Mouse (Mus musculus) urinary bladder, postnatal 4 days (tissue): ENCODE data around the gene Mis12.

ENCODE experiments used
- DNase-seq, 2 experiments: peaks; one replicate each; pipeline ENCODE4 v3.0.0; 2021 to 2022; ENCODE audit warnings: low spot score in 2 of 2

The Mis12 gene

DNA sequence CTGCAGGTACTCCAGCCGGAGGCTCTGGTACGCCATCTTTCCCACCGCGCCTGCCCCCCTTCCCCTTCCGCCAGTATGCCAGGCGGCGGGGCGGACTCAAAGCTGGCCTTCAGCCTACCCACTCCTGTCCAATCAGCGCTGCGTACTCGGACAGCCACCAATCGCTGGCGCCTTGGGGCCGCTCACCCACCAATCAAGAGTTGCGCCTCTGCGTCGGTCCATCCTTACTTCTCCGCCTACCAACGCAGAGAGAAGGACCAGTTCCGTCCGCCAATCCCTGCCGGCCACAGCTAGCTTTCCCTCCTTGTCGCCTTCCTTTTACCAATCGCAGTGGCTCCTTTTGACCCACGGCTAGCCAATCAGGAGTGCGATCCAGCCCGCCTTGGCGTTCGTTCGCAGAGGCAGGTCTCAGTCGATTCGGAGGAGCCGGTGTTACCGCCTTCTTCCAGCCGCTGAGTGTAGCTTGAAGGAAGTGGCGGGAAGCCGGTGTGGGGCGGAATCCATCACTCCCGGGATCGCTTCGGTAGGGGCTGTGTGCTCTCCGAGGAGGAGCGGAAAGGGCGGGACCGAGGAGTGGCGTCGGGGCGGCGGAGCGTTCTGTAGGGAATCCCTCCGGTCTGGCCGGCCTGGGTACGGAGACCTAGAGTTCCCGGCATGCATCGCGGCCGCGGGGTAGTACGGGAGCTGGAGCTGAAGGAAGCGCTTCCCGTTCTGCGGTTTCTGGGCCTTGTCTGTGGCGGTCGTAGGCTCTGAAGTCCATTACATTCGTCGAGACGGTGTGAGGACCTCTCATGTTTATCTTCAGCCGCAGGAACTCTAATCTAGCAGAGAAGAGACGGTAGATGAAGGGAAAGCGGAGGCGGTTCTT, at the start of gene Mis12, which contains the start of gene Derl2:
Gene Mis12 (plus strand): TSS at position 411 of the 868 bp plus-strand sequence.
Gene Derl2 (minus strand): TSS at position 641 of the 868 bp plus-strand sequence.
- peak; percentile 97 to 99 for DNase-seq

DNA sequence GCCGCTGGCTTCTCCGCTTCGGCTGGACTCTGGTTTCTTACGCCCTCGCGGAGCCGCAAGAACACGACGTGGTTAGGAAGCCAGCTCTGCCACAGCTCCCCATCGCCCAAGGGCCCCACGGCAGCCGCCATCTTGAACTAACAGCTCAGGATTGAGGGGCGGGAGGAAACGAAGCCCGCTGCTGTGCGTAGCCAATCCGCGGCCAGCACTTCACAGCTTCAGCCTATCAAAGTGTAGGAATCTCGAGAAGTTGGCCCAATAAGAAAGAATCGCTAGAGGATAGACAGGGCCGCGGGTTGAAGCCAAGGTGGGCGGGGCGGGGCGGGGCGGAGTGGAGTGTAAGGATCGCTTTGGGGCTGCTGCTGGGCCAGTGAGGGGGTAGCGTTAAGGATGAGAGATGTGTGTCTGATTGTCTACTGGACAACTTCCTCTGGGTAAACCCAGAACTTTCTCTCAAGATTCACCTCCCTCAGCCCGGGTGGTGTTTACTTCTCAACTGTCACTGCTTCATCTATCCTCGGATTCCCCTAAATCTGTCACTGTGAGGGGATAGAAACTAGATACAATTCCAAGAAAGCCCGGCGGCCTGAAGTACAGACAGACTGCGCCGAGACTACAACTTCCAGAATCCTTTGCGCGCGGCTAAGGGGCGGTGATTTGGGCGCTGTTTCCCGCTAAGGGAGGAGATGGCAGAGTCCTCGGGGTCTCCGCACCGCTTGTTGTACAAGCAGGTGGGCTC, 49.4 kb upstream of the Mis12 start, which contains the start of the genes Nup88 and Rpain:
Gene Nup88 (minus strand): TSS at position 153 of the 739 bp plus-strand sequence.
Gene Rpain (plus strand): TSS at position 393 of the 739 bp plus-strand sequence.
- peak; percentile 88 to 89 for DNase-seq

DNA sequence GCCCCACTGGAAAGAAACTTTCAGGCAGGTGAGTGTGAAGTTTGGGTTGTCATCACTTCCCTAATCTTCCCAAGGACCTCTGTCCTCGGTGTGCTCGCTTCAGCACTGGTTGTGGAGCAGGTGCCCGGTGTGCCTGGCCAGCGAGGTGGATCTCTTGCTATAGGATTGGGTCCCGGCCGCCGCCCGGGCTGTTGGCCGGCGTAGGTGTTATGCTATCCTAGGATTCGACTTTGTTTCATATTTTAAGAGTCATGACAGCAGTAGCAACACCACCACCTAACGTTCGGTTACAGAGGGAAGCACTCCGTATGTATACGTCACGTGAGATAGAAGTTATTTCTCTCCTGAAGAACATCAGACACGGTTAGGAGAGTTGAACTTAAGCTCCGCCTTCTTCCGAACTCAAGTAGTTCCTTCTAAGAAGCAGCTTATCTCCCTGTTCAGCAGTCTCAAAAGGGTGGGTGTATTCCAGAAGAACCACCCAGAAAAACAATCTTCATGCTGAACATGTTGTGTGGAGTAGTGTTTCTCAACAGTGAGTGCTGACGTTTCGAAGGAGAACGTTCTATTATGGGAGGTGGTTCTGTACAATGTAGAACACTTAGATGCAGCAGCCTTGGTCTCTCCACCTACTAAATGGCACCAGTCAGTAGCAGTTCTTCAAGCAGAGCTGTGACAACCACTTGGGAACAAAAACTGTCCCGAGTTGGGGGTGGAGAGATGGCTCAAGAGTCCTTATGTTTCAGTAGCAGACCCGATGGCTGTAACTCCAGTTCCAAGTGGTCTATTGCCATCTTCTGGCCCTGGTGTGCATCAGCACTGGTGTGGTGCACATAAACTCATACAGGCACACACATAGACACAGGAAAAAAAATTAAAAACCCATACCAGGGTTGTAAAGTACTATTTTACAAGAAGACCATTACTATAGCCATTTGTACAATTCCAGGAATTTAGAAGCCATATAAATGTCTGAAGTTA, 48.6 kb upstream of the Mis12 start:
- DNase-seq, result no peak

DNA sequence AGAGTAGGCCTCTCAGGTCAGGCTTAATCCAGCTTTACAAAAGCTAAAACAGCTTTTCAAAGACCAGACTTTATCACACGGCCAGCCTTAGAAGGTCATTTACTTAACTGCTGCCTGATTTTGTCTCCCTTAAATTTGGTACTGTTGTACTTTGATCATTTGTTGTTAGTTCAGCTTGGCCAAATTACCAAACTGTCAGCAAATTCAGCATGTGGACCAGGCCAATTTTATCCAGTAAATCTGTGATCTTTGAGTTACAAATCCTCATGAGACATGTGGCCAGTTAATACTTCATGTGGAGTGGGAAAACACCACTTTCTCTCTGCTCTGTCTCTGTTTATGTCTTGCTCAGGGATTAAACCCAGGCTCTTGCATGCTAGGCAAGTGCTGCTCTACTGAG, 46.8 kb upstream of the Mis12 start:
- DNase-seq, result no peak

DNA sequence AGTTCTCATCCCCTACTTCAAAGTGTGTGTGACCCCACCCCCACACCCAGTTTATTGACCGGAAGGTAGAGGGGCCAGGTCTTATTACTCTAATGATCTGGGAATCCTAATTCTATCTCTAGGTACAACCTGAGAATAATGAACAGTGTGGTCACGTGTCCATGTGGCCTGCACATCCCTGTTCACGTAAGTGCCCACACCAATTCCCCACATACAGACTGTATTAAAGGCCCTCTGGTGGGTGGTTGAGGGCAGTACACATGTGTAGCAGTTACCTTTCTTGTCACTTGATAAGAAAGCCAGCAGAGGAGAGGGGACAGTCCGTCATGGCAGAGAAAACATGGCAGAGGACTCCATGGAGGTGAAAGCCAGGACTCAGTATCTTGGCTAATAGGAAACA, 45.5 kb upstream of the Mis12 start:
- no peak for DNase-seq

DNA sequence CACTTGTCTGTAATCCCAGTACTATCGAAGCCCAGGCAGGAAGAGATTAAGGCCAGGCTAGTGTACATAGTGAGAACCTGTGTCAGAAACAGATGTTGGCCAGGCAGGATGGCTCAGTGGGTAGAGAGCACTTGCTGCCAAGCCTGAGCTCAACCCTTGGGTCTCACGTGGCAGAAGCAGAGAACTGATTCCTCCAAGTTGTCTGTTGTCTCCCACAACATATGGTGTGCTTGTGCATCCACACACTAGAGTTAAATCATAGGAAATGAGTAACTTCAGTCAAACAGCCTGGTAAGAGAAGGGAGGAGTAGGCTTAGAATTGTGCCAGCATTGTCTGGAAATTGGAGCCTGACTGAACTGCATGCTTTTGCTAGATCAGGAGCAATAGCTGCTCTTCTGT, 44.2 kb upstream of the Mis12 start:
- DNase-seq, result no peak

DNA sequence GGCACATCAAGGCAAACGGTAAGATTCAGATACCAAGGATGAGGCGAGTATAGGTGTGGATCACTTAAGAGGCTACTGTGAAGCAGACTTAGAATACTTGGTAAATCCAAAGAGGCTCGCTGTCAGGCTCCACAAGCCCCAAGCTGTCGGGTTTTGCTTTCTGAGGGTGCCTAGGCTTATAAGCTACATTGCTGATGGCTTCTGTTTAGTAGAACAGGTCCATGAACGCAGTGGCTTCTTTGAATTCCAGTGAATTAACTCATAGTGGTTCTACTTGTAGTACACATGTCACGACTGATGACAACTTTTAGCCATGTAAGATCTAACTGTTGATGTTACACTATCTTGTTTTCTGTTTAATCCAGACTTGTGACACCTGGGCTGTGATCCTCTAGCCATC, 42.1 kb upstream of the Mis12 start:
- no peak for DNase-seq

DNA sequence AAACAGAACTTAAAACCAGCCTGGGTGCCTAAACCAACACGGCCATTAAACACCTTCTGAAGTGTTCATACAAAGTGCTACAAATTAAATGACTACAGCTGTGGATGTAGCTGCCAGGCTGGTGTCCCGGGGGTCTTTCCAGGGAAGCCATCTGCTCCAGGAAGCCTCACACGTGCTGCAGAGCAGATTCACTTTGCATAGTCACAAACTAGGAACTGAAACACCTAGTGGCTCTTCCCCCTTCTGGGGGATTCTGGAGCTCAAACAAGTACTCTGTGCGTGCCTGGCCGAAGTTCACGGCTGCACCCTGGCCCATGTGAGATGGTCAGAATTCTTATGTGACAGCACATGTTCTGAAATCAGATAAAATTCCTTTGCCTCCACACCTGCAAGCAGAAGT, 39.2 kb upstream of the Mis12 start:
- no peak for DNase-seq

DNA sequence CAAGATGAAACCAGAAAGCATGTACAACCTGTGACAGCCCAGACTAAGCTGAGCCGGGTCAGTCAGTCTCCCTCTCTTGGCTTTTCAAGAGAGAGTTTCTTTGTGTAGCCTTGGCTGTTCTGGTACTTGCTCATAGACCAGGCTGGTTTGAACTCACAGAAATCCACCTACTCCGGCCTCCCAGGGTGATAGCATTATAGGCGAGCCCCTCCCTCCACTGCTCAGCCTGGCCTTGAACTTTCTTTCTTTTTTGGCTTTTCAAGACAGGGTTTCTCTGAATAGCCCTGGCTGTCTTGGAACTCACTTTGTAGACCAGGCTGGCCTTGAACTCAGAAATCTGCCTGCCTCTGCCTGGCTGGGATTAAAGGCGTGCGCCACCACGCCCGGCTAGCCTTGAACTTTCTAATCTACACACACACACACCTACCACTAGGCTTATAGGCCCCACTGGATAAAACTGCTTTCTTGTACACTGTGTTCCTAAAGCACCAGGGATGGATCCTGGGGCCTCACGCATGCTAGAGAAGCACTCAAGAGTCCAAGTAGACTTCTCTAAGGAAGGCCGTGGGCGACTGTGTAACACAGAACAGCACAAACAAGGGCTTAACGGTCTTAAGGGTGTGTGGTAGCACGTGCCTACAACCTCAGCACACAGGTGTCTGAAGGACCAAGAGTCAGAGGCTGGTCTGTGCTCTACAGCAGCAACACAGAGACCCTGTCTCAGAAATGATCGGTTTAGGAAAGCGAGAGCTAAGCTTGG, 38.5 kb upstream of the Mis12 start:
- DNase-seq, result no peak

DNA sequence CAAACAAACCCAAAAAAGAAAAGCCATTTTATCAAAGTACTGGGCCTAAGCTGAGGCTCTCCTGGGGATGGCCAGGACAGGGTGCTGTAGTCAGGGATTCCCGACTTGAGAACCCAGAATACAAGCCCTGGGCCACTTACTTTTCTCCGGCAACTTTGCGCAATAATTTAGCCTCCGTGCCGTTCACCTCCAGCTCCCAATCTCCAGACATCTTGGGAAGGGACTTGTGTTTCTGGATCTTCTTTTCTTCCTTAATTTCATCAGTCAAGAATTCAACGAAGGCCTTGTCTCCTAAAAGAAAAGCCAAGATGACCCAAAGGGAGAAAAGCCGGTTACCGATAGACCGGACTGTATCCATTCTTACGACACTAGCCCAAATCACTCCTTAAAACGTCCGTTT, 37.4 kb upstream of the Mis12 start:
- no peak for DNase-seq

DNA sequence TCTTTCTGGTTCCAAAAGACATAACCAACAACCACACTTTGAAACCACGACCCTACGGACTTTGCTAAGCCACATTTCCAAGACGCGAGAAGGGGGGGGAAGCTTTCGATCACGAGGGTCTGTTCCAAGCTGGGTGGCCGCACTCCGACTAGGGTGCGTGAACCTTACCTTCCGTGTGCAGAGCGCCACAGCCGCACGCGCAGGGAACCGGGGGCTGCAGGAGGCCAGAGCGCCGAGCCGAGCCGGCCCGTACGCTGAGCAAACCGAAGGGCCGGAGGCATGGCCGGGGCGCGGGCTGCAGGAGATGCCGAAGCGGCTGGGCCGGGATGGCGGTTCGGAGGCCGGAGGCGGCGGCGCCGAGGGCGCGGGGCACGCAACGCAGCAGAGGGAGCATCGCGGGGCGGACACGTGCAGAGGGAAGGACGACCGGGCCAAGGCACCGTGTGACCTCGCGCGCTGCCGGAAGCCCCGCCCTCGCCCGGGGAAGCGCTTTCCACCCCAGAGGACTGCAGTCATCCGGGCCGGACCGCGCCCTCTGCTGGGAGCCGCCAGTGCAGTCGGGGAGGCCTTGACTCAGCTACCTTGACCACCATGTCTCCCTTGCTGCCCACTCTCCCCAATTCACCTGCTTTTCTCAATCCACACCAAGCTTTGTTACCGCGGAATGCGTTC, 36.7 kb upstream of the Mis12 start, which contains the start of gene C1qbp:
Gene C1qbp (minus strand): TSS at position 470 of the 672 bp plus-strand sequence.
- peak; percentile 91 to 98 for DNase-seq

DNA sequence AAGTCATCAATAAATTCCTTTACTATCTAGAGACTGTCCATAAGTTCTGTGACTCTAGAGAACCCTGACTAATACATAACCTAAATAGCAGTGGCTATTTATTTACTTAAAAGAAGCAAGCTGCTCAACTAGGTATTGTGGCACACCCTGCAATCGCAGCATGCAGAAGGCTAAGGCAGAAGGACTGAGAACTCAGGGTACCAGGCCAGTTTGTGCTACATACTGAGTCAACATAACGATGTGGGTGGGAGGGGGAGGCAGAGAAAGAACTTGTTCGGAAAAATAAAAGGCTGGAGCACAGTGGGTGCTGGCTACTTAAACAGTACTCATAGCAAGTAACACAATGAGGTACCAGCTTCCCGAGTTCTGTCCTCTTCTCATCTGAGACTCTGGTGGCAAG, 18.2 kb upstream of the Mis12 start:
- no peak for DNase-seq

DNA sequence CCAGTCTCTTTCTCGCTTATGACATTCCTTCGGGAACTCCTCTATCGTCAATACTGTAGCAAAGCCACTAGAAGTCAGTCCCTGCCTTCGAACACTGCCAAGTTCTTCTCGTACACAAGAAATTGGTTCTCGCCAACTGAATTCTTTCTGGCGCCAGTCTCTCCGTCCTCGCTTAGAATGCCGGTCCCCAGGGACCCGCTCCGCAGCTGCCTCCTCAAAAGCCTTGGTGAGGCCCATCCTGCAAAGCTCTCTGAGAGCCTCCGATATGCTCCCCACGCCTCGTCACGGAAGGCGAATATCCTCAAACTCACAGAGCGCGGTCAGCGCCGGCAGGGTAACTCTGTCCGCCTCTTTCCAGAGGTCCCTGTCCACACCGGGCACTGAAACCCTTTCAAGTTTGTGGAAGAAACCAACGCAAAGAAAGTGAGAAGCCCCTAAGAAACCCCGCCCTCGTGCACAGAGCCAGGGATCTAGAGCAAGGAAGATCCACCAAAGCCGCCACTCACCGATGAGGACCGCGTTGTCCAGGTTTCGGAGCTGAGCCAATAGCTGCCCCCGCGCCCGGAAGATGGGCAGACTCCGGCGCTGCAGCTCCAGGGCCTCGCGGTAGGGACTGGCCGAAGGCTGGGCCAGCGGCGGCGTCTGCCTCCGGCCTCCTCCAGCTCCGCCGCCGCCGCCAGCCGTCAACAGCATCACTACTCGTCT, 15.6 kb upstream of the Mis12 start:
- peak in 1 of 2 experiments; percentile 63 for DNase-seq

DNA sequence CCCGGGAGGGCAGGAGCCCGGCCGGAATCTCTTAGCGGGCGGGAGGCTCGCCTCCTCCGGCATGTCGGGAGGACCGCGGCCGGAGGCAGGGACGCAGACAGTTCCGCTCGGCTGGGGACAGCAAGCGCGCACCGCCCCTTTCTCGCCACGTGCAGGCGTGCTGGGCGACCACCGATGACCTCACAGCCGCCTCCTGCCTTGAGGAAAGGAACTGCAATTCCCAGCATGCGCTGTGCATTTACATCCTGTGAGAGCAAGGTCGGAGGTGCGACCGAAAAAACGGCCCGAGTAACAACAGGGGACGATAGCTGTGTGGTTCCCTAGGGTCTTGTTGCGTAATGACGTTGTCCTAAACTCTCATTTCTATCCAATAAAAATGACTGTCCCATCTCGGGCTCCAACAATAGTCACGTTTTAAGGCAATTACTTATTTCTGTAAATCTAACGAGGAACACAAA, 15.1 kb upstream of the Mis12 start, which contains the start of gene Dhx33:
Gene Dhx33 (minus strand): TSS at position 122 of the 458 bp plus-strand sequence.
- DNase-seq, result peak; percentile 95 to 96

DNA sequence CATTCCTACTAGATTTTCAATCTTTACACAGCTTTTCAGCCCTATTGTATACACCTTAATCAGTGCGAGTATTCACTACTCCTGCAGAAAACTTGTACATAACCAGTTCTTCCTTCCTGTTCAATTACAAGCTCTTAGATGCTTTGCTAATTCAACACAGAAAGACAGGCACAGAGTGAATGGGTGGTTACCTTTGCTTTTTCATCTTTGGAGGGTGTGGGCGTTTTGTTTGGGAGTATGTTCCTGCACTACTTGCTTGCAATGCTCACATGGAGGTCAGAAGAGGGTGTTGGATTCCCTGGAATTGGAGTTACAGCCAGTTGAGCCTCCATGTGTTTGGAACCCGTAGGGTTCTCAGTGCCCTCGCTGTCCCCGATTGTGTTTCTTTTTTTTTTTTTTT, 14.4 kb upstream of the Mis12 start:
- DNase-seq, result no peak

DNA sequence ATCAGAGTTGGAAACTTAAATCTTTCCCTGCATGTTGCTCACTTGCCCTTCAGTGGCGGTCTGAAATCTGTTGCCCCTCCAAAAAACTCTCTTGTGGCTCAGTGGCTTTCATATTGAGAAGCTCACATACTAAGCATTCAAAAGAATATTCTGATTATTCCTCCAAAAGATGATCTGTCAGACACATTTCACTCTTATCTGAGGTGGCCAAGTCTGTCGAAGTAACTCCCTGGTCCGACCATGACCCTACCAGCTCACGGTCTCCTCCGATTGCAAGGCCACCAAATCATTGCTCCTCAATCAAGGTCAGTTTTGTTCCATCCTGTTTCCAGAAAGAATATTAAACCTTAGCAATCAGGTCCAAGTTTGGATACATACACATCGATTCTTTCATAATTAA, 12.4 kb upstream of the Mis12 start:
- no peak for DNase-seq

DNA sequence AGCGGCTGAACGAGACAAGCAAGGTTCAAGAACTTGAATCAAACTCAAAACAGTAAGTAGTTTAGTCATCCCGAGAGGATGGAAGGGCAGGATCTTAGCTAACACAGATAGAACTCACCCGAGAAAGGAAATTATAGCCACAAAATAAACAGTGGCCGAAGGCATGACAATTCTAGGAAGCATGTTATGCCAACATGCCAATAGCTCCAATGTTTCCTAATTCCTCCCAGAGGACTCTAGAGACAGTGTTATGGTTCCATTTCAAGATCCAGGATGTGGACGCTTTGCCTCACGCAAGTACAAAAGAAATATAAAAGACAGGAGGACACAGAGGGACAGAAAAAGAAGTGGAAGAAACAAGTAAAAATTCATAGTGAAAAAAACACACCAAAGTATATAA, 11.6 kb upstream of the Mis12 start:
- DNase-seq, result no peak

DNA sequence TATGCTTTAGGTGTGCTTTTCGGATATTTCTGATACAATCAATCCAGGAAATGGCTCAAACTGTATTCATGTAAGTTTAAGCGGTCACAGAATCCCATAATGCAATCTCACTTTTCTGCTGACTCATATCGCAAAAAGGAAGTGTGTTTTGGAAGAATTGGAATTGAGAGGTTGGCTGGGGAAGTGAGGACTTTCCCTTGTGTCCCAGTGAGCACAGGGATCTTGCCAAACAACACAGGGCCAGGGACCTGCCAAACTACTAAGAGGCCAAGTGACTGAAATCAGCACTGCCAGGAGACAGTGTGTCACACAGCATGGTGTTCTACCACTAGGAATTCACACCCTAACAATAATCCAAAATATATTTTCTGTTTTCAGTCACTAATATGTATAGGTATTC, 11.1 kb upstream of the Mis12 start:
- DNase-seq, result no peak

DNA sequence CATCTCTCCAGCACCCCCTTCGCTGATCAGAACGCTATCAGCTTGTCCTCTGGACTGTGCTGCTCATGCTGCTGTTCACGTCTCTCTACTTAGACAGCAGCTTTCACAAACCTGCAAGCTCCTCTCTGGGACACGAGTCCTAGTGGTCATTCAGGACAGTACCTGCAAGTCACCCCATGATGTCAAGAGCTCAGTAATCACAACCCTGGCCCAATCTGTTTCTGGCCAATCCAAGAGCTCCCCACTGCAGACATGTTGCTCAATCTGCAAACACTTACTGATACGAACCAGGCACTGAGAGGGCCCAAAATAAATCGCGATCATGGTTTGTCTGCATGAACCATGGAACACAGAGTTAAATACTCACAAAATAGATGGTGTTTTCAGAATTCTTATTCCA, 6.7 kb upstream of the Mis12 start:
- DNase-seq, result no peak
